9 mouse cellular contexts compared by ENCODE assay signal in genomic region chr17:56474831-56475581, GRCm38 (mm10). TPM values are rescaled to one million over a fixed set of nuclear protein-coding genes. Genes with fewer than 3 reads are reported as not detected.
DNase-seq lines count a peak whose midpoint lies in the region; ATAC-seq and TF ChIP-seq lines count a peak whose summit lies in the region.
"Had no signal": no experiment of that assay in that cellular context is flagged by ENCODE, and none has a peak within 500 bp of the region (broad histone marks: within the 10 kb centered on the region; RNA-seq: fewer than 3 reads in every experiment).

No protein-coding gene starts in this region.

- 2% methylated on average over 24 of the region's 24 CpGs for WGBS in lung, adult 2 months
- 2% methylated on average over 24 of the region's 24 CpGs for WGBS in heart, postnatal 0 days
- WGBS in limb, embryonic 11.5 days, result 2% methylated on average over 24 of the region's 24 CpGs

- DNase-seq in lung, adult 2 months, result peak; percentile 31
- DNase-seq in lung, postnatal 25 days (ENCODE audit: low spot score), result no peak
- peak; percentile 49 to 51 for DNase-seq in cerebellum, postnatal 25 days
- no peak for DNase-seq in heart, postnatal 0 days (ENCODE audit: low spot score)
- peak; percentile 63 for DNase-seq in limb, embryonic 11.5 days (ENCODE audit: low spot score)
- DNase-seq in neural tube, embryonic 10.5 days (ENCODE audit: extremely low spot score, low spot score), result peak; percentile 74
- DNase-seq in gastrocnemius, postnatal 4 days (ENCODE audit: low spot score in 2 of 2), result no peak

- H3K9ac ChIP-seq in heart, postnatal 0 days (replicated peaks; ENCODE audit: low read depth, low read length), result peak overlapping the region; percentile 61
- H3K9ac ChIP-seq in limb, embryonic 11.5 days (ENCODE audit: low read length), result peak overlapping the region; percentile 87

- no peak overlapping the region for H3K27ac ChIP-seq in heart, postnatal 0 days (ENCODE audit: low read depth)
- H3K27ac ChIP-seq in limb, embryonic 11.5 days (replicated peaks; ENCODE audit: low read depth, low read length), result no peak overlapping the region

- H3K9me3 ChIP-seq in heart, postnatal 0 days (replicated peaks; ENCODE audit: control insufficient read depth, low read length), result no peaks in the 10 kb centered on the region
- H3K9me3 ChIP-seq in limb, embryonic 11.5 days (ENCODE audit: control insufficient read depth, low read length), result no peaks in the 10 kb centered on the region

- H3K36me3 ChIP-seq in heart, postnatal 0 days (replicated peaks; ENCODE audit: control insufficient read depth, insufficient read depth, low read length), result no peaks in the 10 kb centered on the region
- no peaks in the 10 kb centered on the region for H3K36me3 ChIP-seq in limb, embryonic 11.5 days (ENCODE audit: control insufficient read depth, insufficient read depth, low read length)

- no peak for TF ChIP-seq POLR2A in lung, adult 2 months (IDR thresholded peaks at IDR 0.05; ENCODE audit: borderline replicate concordance, extremely low read depth, low read depth, low read length)

- H3K27me3 ChIP-seq in heart, postnatal 0 days (ENCODE audit: control insufficient read depth, insufficient read depth, low read length), result peaks cover 43% of the 10 kb centered on the region
- peaks cover 40% of the 10 kb centered on the region for H3K27me3 ChIP-seq in limb, embryonic 11.5 days (ENCODE audit: control insufficient read depth, insufficient read depth, low read length)

- peak overlapping the region; percentile 97 for H3K4me2 ChIP-seq in heart, postnatal 0 days (ENCODE audit: low read depth, low read length)
- H3K4me2 ChIP-seq in limb, embryonic 11.5 days (ENCODE audit: low read depth, severe bottlenecking), result peak overlapping the region; percentile 97

- no peak for TF ChIP-seq EP300 in heart, postnatal 0 days (IDR thresholded peaks at IDR 0.05; ENCODE audit: low read depth)

- H3K4me3 ChIP-seq in lung, adult 2 months (replicated peaks; ENCODE audit: extremely low read depth, low read depth, low read length), result peak overlapping the region; percentile 31
- peak overlapping the region; percentile 64 for H3K4me3 ChIP-seq in heart, postnatal 0 days (ENCODE audit: low read depth, low read length)
- peak overlapping the region; percentile 83 for H3K4me3 ChIP-seq in limb, embryonic 11.5 days (ENCODE audit: low read depth, low read length)

- peaks cover 22% of the 10 kb centered on the region for H3K4me1 ChIP-seq in lung, adult 2 months (ENCODE audit: control insufficient read depth, insufficient read depth, low read length)
- peaks cover 37% of the 10 kb centered on the region for H3K4me1 ChIP-seq in heart, postnatal 0 days (ENCODE audit: control insufficient read depth, insufficient read depth)
- peaks cover 40% of the 10 kb centered on the region for H3K4me1 ChIP-seq in limb, embryonic 11.5 days (ENCODE audit: control insufficient read depth, insufficient read depth, low read length)

- ATAC-seq in heart, postnatal 0 days (ENCODE audit: insufficient read depth, low read depth), result no peak
- no peak for ATAC-seq in limb, embryonic 11.5 days (ENCODE audit: insufficient number of reproducible peaks, low FRiP score, low TSS enrichment, low read depth)
- ATAC-seq in monocyte, adult 5-6 weeks (replicated peaks; ENCODE audit: insufficient number of reproducible peaks, low FRiP score, low TSS enrichment, poor library complexity, severe bottlenecking), result no peak

- no peak for TF ChIP-seq CTCF in lung, adult 2 months (IDR thresholded peaks at IDR 0.05; ENCODE audit: insufficient read depth, low read length)
- TF ChIP-seq CTCF in heart, postnatal 0 days (IDR thresholded peaks at IDR 0.05; ENCODE audit: low read depth), result no peak

RNA-seq across cellular contexts. Expression of gene Ptprs, which starts 1.3 kb away (rescaled TPM):
- 128 and 171 TPM in 2 replicates for polyA plus RNA-seq in lung, adult 2 months (2012; rRNA removed)
- total RNA-seq in heart, postnatal 0 days (2014; rRNA removed; ENCODE audit: low replicate concordance), result 136 and 138 TPM in 2 replicates
- 15.7 and 15.9 TPM in 2 replicates for polyA plus RNA-seq in heart, postnatal 0 days (2015; fragmentation: Nextera tagmentation; extraction: Ambion mirVana)
- polyA plus RNA-seq in limb, embryonic 11.5 days (2014; fragmentation: Nextera tagmentation; extraction: Ambion mirVana), result 82.5 and 86.2 TPM in 2 replicates
- 100 to 1,000 TPM; 115 TPM for total RNA-seq in gastrocnemius, postnatal 4 days (2021)
- total RNA-seq in monocyte, adult 5-6 weeks (2017), result 15.5 to 40.8 TPM (median 16.3 TPM) in 3 replicates

RNA-seq across cellular contexts. Expression of gene Znrf4, which starts 37.2 kb away (rescaled TPM):
- polyA plus RNA-seq in lung, adult 2 months (2012; rRNA removed), result 0.17 and 0.22 TPM in 2 replicates
- not detected in 2 replicates for total RNA-seq in heart, postnatal 0 days (2014; rRNA removed; ENCODE audit: low replicate concordance)
- not detected in 2 replicates for polyA plus RNA-seq in heart, postnatal 0 days (2015; fragmentation: Nextera tagmentation; extraction: Ambion mirVana)
- polyA plus RNA-seq in limb, embryonic 11.5 days (2014; fragmentation: Nextera tagmentation; extraction: Ambion mirVana), result not detected in 2 replicates
- total RNA-seq in gastrocnemius, postnatal 4 days (2021), result not detected
- not detected in 3 replicates for total RNA-seq in monocyte, adult 5-6 weeks (2017)
- polyA plus RNA-seq: erythroblast, embryonic 14.5 days had no signal

Comparison
In these comparisons a context has a peak if more than half of its experiments do, and no peak if none do; other contexts are left out.
1. DNase-seq: peak in lung, adult 2 months (single experiment), cerebellum, postnatal 25 days (2 of 2), limb, embryonic 11.5 days (single experiment) and neural tube, embryonic 10.5 days (single experiment); none in lung, postnatal 25 days (single experiment), heart, postnatal 0 days (single experiment) and gastrocnemius, postnatal 4 days (0 of 2).
2. H3K4me3 ChIP-seq: peak in every context shown above with its lines; median percentile 83 in limb, embryonic 11.5 days; 64 in heart, postnatal 0 days; 31 in lung, adult 2 months.